Mouse (Mus musculus) brown adipose tissue, adult 24 weeks (tissue): ENCODE results near the gene Arhgap30. TPM values are rescaled to one million over a fixed set of nuclear protein-coding genes. Genes with fewer than 3 reads are reported as not detected.

ENCODE experiments used
- H3K27ac ChIP-seq: fragments of 200-500 bp; replicated peaks from 2 replicates; pipeline ENCODE4 v1.5.1; 2012; ENCODE audit warnings: low read depth, mild to moderate bottlenecking, low read length
- H3K4me1 ChIP-seq: fragments of 200-500 bp; 2 replicates; pipeline ENCODE4 v1.6.1; 2012; ENCODE audit warnings: low read length, mixed read lengths; ENCODE audit not compliant: control insufficient read depth, insufficient read depth, insufficient read length
- H3K4me3 ChIP-seq: fragments of 200-500 bp; 2 replicates; pipeline ENCODE4 v1.5.1; 2012; ENCODE audit warnings: low read depth, mild to moderate bottlenecking, low read length, moderate library complexity; ENCODE audit not compliant: insufficient read depth
- polyA plus RNA-seq: library from polyadenylated mRNA; stranded (reverse); fragments of >200 nt; gene quantifications from 2 replicates; pipeline ENCODE4 v1.2.4, GENCODE M21; 2012; ENCODE audit not compliant: missing spikeins, insufficient read depth, insufficient read length

Gene Arhgap30
- polyA plus RNA-seq, 1 experiment, result 2.1 TPM

DNA sequence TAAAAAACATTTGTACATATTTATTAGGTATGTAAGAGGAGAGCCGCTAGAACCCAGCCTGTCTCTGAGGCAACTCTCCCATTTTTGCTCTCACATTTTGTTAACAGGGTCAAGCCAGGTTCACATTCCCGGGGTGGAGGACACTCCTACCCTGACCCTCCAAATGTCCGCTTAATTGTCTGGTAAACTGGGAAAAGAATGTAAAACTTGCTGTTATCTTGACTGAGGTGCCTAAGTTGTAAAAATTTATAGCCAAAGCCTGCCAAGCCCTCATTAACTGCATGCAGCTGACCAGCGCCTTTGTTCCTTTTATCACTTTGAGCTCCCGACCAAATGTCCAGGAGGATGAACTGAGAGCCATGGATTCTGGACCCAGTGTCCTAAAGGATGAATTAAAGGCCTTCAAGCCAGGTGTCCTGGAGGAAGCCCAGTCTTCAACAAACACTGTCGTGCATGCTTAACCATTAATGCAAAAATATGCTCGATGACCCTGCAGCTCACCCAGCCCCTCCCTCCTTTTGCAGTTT, 46.6 kb downstream of the Arhgap30 start:
- H3K27ac ChIP-seq, result no peak overlapping the region
- H3K4me3 ChIP-seq, result no peak overlapping the region

DNA sequence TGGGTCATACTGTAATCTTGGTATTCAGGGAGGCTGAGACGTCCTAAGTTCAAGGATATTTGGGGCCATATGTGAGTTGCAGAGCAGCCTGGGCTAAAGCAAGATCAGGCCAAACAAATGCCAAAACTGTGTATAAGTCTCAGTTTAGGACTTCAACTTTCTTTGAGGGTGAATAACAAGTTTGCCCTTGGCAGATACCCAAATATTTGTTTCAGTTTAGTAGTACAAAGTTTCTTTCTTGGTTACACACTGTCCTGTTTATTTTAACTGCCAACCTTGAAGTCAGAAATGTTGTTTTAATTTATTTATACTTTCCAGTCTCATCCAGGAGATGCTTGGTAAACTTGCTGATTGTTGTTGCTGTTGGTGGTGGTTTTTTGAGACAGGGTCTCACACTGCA, 47.2 kb downstream of the Arhgap30 start:
- Histone ChIP-seq H3K4me1 (peaks cover under 1% of the 10 kb centered on the region; the same call in 1 of the 2 replicates), H3K27ac (no peak overlapping the region), H3K4me3 (no peak overlapping the region)

More for the DNA sequence above, 46.6 kb downstream of the Arhgap30 start:
- no peaks in the 10 kb centered on the region for H3K4me1 ChIP-seq

DNA sequence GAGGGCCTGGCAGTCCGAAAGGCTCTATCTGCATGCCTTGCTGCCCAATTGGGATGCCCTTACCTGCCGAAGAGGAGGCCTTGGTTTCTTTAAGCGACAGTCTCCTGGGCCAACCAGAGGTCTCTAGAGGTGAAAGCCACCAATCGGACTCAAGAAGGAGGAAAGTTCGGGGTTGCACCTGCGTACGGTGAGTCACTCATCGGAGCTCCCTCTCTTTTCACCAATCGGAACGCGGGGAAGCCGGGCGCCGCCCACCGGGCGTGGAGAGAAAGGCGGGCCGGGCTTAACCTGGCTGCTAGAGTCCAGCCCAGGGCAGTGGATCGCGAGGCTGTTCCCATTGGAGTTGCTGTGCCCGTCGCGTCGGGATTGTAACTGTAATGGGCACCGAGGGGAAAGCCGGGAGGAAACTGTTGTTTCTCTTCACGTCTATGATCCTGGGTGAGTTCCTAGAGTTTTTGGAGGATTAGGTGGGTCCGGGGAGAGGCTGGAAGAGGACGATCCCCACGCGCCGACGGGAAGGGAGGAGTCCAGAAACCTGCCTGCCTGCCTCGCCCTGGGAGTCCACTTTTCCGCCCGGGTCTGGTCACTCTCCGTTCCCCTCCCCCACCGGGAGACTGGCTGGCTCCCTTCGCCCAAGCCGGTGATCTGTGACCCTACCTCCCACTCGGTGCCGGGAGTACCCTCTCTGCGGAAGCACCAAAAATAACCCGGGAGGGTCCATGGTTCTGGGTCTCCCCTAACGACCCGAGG, 48.7 kb downstream of the Arhgap30 start, which contains the start of gene F11r:
F11r (plus strand) TSS at position 272 of the 750 bp plus-strand sequence.
- peak within 1 kb of the TSS; percentile 91 for H3K4me3 ChIP-seq
- peak within 1 kb of the TSS; percentile 99 for H3K27ac ChIP-seq
- H3K4me1 ChIP-seq, result peaks cover 9% of the 10 kb centered on the region

DNA sequence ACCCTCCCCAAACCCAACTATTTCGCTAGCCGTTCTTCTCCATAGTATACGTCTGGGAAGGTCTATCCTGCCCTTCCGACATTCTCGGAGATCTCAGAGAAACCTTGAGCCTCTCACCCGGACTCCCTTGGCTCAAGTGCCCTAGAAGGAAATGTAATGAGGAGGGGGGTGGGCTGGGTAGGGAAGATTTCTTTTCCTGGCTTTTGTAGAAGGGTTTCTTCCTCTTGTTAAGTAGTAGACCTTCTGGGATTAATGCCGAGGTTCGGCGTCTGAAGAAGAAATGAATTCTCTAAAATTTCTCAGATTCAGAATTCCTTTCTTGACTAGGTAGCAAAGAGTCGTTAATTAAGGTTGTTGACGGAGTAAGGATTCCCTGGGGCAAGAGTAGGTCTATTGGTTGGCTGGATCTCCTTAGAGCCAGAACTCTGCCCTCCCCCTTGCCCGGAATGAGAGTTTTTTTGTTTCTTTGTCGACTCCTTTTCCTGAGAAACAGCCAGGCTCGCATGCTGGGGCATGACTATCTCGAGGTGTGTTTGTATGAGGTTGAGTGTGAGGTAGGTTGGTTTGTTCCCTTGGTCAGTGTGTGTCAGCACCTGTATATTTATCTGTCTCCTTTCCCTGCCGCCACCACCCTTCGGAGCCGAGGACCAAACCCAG, 49.4 kb downstream of the Arhgap30 start:
- Histone ChIP-seq H3K4me1 (peaks cover 14% of the 10 kb centered on the region), H3K4me3 (peak overlapping the region; percentile 91), H3K27ac (peak overlapping the region; percentile 99)

DNA sequence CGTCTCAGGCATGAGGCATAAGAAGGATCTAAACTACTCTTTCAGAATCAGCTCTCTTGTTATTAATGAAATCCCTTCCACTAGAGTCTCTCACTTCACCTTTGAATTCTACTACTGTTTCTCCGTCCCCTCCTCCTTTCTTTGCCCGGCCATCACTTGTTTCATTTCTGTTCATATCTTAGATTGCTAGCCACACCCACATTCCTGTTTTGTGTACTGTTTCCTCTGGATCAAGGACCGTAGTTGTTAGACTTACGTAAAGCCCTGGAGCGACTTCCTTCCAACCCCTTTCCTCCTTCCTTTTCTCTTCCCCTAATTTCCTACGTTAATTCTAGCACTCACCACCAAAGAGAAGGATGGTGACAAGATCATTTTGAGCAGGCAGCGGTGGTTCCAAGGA, 50.3 kb downstream of the Arhgap30 start:
- Histone ChIP-seq H3K4me1 (peaks cover 16% of the 10 kb centered on the region), H3K27ac (peak overlapping the region; percentile 99), H3K4me3 (peak overlapping the region; percentile 91)

DNA sequence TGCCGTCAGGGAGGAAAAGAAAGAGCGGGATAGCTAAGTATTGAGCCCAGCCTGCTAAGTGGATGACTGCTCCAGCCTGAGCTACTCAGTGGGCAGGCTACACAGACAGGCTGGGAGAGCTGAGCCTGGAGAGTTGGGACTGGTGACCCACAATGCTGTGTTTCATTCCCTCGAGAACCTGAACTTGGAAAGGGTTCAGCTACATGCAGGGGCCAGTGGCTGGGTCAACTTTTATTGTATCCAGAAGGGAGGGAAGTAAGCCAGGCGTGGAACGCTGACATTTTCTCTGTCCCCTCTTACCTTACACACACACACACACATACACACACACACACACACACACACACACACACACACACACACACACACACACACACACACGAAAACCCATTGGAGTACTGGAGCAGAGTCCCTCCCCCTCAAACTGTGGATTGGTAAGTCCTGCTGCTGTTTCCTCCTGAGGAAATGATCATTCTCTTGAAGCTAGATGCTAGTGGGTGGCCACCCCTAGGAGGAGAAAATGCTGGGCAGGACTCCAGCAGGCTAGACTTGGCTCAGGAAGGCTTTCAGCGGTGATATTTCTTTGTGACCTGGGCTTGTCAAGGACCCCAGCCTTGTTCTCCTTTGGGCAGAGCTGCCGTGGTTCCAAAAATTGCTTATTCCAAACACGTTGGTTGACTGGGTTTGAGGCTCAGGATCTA, 51.4 kb downstream of the Arhgap30 start:
- H3K4me3 ChIP-seq, result peak overlapping the region; percentile 91
- H3K27ac ChIP-seq, result peak overlapping the region; percentile 99
- peaks cover 16% of the 10 kb centered on the region for H3K4me1 ChIP-seq

DNA sequence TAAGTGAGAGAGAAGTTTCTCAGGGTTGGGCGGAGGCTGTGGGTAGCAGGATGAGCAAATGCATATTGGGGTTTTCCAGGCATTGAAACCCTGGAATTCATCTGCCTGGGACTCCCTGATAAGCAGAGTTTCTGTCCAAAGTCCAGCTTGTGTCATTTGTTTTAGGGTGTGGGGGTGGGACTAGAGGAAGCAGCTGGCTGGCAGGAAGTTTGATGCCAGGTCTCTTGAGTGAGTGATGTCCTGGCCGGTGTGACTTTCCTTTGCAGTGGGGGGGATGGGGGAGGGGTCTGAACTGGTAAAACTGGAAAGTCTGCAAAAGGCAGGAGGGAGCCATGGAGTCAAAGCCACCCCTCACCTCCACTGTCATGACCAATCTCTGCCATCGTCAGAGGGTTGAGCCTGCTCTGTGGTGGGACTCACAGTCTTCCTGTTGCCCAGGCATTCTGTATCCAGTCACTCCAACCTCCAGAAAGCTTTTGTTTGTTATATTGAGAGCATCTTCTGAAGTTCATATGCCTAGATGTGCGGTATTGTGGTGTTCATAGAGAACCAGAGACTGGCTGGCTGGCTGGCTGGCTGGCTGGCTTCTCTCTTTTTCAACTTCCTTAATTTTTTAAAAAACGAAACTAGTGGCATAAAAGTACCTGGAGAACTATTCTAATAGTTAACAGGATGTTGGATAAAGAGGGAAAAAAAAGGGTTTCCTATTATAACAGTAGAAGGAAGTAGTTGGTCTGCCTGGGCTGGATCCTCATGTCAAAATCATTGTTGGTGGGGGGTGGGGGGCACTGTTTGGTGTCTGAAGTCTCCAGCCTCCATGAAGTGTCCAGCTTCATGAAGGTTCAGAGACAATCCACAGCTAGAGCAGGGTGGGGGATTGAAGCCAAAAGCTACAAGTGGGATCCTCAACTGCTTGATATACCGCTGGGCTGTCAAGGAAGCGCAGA, 53.0 kb downstream of the Arhgap30 start:
- Histone ChIP-seq H3K27ac (peak overlapping the region; percentile 93), H3K4me3 (peak overlapping the region; percentile 53), H3K4me1 (peaks cover 20% of the 10 kb centered on the region)

DNA sequence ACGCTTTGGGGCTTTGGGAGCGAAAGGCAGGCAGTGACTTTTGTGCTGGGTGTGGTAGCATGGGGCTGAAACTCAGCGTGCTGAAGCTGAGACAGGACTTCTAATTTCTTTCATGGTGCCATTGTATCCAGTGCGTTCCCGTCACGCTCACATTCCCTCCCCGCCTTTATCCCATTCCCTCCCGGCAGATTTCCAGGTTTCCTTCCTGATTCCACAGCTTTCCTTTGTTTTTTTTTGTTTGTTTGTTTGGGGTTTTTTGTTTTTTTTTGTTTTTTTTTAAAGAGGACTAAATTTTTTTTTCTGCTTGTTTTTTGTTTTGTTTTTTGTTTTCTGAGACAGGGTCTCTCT, 53.6 kb downstream of the Arhgap30 start:
- peak overlapping the region; percentile 37 for H3K4me3 ChIP-seq
- H3K4me1 ChIP-seq, result peaks cover 20% of the 10 kb centered on the region
- H3K27ac ChIP-seq, result peak overlapping the region; percentile 93

DNA sequence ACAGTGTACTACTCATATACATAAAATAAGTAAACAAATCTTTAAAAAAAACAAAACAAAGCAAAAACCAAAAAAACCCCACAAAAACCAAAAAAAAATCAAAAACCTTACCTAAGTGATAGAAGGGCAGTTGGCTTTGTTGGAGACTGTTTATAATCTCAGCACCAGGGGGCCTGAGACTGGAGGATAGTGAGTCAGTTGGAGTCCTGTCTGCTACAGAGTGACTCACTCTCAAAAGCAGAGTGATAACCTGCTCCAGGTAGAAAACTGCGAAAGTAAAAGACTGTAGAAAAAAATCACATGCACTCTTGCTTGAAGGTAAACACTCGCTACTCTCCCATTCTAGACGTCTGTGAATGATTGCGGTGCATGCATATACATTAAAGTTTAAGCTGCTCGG, 56.3 kb downstream of the Arhgap30 start:
- Histone ChIP-seq H3K27ac (0 out of 2 replicates have a peak overlapping the region, but pooled peaks have one; percentile 30), H3K4me1 (peaks cover 28% of the 10 kb centered on the region), H3K4me3 (no peak overlapping the region)

DNA sequence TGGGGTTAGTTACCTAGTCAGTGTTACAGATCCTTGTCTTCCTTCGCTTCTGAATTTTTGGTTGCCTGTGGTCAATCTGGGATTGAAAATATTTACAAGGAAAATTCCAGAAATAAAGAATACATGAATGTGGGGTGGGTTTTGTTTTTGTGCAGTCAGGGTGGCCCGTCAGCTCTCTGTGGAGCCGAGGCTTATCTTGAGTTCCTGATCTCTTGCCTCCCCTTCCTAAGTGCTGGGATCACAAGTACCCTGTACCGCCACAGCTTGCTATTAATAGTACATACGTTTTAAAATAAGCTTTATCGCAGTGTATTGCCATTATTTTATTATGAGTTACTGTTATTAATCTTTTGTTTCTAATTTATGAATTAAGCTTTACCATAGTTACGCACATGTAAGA, 58.1 kb downstream of the Arhgap30 start:
- no peak overlapping the region for H3K4me3 ChIP-seq
- no peak overlapping the region; the same call in 1 of the 2 replicates for H3K27ac ChIP-seq
- H3K4me1 ChIP-seq, result peaks cover 23% of the 10 kb centered on the region

DNA sequence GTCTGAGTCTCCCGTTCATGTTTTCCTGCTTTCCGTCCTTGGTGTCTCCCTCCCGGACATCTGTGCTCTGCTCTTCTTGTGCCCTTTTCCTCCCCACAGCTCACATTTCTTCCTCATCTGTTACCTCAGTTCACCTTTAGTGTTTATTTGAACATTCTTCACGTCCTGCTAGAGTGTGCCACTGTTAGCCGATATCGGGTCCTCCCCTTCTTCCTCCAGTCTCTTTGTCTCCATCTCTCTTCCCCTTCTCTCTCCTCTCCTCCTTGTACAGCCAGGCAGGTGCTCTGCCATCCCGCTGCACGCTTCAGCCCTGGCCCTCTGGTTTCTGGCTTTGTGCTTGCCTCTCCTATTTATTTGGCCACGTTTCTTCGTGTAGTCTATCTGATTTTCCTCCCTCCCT, 58.9 kb downstream of the Arhgap30 start:
- H3K27ac ChIP-seq, result peak overlapping the region; percentile 35
- H3K4me3 ChIP-seq, result no peak overlapping the region; the same call in 1 of the 2 replicates
- peaks cover 23% of the 10 kb centered on the region for H3K4me1 ChIP-seq

DNA sequence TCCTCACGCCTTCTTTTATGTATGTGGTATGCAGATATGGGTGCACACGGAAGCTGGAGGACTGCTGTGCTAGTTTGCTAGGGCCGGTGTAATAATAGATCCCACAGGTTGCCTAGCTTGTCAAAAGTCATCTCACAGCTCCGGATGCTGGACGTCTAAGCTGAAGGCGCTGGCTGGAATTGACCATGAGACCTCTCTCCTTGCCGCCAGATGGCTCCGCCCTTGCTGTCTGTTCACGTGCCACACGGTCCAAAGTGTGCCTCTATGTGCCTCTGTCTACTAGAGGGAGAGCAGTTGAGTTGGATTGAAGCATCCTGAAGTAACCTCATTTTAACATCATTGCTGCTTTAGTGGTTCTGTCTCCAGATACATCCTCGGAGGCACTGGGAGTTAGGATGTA, 61.3 kb downstream of the Arhgap30 start:
- peak overlapping the region; percentile 61 for H3K27ac ChIP-seq
- no peak overlapping the region for H3K4me3 ChIP-seq
- peaks cover 27% of the 10 kb centered on the region for H3K4me1 ChIP-seq

DNA sequence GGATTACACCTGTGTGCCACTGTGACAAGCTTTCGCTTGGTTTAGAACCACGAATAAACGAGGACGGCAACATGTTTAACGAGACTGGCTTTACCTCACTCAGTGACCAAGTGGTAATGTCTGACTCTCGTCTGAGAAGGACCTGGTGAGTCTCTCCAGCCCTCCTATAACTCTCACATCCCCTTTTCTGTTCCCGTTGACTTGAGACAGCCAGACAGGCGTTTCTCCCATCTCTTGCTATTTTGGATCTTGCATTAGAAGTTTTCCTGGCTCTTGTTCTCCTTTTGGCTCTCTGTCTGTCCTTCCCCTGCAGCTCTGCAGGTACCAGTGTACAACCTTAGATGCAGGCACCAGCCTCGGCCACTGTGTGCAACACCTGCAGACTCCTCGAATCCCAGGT, 62.2 kb downstream of the Arhgap30 start:
- Histone ChIP-seq H3K4me1 (peaks cover 29% of the 10 kb centered on the region), H3K4me3 (no peak overlapping the region), H3K27ac (peak overlapping the region; percentile 42; the same call in 1 of the 2 replicates)

DNA sequence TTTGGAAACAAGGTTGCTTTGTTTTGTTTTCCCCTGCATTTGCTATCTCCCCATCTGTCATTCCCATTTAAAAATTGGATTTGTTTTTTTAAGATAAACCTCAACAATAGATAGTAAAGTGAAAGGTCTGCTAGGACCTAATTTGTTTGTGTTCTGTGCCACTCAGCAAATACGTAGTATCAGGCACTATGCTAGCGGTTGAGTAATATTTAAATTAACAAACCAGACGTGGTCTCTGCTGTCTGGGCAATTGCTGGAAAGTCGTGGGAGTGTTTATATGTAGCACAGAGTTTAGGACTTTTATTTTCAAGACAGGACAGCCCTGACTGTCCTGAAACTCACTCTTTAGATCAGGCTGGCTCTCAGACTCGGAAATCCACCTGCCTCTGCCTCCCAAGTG, 63.8 kb downstream of the Arhgap30 start:
- Histone ChIP-seq H3K4me3 (no peak overlapping the region), H3K4me1 (peaks cover 29% of the 10 kb centered on the region), H3K27ac (peak overlapping the region; percentile 92)
